Mouse (Mus musculus): ENCODE measurements around the gene BC107364.
"Not testable (repeated sequence)": the region's sequence is repeated elsewhere in the genome, so short reads cannot be mapped to it uniquely, and the experiment has no call there.

The BC107364 gene

DNA sequence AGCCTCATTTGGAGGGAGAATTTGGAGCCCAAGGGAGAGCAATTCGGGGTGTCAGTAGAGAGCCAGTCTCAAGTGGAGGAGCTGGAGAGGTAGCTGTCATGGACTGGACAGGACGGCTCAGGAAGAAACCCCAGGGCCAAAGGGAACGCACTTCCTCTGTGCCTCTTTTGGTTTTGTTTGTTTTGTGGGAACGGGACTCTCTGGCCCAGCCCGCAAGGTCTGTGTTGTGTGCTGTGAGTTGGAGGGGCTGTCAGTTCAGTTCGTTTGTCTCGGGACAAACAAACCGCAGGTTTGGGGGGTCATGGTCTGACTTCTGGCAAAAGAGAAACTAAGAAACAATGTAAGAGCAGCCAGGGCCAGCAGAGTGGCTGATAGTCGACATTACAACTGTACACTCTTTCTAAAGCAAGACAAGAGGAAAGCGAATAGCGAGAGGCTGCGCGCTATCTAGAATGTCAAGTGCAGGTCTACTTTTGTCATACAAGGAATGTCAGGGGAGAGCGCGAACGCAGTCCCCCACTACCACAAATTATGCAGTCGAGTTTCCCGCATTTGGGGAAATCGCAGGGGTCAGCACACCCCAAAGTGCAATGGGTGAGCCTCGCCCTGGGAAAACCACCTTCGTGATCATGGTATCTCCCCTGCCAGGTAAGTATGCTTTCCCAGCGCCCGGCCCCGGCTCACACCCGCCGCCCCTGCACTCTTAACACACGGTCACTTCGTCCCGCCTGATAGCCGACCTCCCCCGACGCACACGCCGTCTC is 34.1 kb upstream of the BC107364 start:
- not testable (repeated sequence) for DNase-seq (ENCODE audit: low spot score in 2 of 2)

DNA sequence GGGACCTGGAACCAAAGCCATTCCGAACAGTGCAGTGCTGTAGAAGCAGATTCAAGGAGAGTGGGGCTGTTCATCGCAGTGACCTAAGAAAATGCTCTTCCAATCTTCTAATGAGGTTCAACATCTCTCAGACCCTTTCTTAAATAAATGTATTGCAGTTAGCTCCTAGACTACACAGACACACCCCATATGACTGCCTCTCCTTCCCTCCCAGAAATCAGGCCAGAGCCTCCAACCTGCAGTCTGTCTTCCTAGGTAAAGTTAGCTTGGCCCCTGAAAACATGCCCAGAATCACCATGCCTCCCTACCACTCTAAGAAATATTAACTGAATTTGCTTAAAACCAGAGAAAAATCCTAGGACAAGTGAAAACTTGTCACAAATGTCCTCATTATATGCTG is 33.3 kb upstream of the BC107364 start:
- no peak for DNase-seq (ENCODE audit: low spot score in 2 of 2)

DNA sequence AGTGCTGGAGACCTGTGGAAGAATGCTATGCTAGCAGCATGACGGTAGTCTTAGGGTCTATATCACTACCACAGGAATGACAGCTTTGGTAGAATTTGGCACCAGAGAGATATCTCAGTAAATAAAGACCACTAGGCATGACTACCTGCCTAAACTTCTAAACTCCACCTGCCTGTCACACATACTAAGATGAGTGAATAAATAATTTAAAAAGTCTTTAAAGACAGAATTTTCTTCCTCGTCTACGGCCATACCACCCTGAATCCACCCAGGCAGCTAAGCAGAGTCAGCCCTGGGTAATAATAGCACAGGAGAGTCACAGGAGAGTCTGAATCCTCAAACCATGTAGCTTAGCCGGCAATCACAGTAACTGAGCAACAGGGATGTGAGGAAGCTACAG is 32.8 kb upstream of the BC107364 start:
- DNase-seq (ENCODE audit: low spot score in 2 of 2) = no peak

DNA sequence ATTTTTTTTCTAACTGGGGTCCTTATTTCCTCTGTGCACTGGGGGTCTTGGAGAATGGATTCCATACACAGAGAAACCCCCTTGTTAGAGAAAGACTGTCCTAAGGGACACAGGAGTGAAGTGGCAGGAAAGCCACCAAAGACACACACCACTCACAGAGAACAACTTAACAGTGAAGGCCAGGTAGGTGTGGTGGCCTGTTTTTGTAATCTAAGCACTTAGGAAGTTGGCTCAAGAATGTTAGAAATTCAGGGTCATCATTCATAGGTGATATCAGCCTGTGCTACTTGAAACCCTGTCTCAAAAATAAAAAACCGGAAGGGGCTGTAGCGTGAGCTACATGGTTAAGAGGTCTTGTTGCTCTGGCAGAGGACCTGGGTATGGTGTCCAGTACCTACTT is 31.8 kb upstream of the BC107364 start:
- no peak for DNase-seq (ENCODE audit: low spot score in 2 of 2)

DNA sequence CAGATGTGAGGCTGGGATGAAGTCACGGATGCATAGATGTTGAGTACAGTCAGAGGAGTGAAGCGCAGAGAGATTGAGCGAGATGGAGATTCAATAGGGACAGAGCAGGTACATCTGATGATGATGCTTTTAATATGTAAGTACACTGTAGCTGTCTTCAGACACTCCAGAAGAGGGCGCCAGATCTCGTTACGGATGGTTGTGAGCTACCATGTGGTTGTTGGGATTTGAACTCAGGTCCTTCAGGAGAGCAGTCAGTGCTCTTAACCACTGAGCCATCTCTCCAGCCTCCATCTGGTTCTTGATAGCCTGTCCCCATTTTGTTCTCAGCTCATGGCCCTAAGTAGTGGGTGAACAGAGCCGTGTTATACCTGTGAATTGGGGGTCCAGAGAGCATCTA is 30.9 kb upstream of the BC107364 start:
- DNase-seq (ENCODE audit: low spot score in 2 of 2) = not testable (repeated sequence)

DNA sequence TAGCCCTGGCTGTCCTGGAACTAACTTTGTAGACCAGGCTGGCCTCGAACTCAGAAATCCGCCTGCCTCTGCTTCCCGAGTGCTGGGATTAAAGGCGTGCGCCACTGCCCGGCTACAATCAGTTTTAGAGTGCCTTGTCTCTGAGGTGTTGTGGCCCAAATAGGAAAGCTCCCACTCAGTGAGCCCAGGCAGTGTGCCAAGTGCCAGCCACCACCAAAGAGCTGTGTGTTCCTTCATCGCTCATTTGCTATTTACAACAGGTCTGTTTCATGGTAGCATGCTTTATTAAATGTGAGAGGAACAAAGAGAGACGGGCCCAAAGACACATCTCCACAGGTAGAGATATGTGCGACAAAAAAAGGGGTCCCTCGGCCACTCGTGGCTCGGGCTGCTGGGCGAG is 30.3 kb upstream of the BC107364 start:
- no peak for DNase-seq (ENCODE audit: low spot score in 2 of 2)

DNA sequence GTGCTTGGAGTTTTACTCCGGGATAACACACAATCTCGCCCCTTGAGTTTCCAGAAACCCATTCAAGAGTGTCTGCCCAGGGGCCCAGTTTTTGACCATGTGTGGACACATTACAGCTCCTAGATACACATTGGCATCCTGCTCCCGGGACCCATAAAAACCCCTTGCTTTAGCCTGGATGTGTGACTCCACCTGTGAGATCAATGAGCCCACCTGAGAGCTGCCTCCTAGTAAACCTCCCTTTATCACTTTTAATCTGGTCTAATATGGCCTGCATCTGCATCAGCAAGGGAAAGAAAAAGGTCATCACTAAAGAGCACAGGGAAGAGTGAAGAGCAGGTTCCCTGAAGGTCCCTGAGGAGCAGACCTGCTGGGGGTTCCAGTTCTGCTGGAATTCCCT is 29.8 kb upstream of the BC107364 start:
- no peak for DNase-seq (ENCODE audit: low spot score in 2 of 2)

DNA sequence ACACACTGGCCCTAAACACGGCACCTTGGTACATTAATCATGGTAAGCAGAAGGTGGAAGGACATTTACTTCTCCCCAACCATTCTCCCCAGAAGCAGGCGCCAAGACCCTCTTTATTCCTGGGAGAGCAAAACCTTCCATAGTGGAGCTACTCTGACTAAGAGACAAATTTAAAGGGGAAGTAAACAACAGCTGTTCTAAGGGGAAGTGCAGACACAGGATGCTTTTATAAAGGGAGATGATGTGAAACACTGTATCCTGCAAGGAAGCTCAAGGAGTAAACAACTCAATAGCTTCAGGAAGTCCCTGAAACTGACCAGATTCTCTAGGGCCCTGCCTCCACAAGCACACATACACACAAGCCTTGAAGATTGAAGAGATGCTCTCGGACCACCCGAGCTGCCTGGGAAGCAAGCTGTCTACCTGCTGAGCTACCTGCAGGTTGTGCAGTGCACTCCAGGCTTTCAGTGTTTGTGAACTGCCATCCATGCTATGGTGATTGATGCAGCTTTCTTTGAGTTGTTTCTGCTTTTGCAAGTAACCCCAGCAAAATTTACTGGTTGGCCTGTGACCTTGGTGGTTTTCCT is 28.7 kb upstream of the BC107364 start:
- DNase-seq (ENCODE audit: low spot score in 2 of 2) = no peak

DNA sequence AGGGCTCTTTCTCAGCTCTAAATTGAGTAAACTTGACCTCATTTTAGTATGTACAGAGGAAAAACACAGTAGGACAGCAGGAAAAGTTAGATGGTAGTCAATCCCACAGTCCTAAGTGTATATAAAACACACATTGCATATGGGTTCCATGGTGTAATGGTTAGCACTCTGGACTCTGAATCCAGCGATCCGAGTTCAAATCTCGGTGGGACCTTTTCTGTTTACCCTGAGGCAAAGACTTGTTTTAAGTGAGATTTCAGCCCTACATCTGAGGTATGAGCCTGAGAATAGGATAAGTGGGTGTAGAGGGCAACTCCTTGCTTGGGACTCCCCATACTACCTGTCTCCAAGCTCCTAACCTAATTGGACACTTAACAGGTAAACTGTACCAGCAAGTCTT is 27.1 kb upstream of the BC107364 start:
- no peak for DNase-seq (ENCODE audit: low spot score in 2 of 2)

DNA sequence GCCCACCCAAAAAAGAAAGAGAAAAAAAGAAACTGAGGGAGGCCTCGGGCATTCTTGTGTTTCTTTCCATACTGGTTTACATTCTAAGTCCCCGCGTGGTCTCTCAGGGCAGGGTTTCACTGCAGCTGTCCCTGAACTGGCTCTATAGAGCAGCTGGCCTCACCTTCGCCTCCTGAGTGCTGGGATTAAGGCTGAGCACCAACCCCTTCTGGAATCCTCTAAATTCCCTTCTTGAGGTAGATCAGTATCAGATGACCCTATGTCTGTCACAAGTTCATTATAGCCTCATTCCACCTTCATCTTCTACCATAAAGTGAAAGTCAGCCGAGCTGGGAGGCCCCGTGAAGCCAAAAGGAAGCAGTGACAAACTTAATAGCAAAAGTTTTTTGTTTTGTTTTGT is 25.5 kb upstream of the BC107364 start:
- DNase-seq (ENCODE audit: low spot score in 2 of 2) = no peak

DNA sequence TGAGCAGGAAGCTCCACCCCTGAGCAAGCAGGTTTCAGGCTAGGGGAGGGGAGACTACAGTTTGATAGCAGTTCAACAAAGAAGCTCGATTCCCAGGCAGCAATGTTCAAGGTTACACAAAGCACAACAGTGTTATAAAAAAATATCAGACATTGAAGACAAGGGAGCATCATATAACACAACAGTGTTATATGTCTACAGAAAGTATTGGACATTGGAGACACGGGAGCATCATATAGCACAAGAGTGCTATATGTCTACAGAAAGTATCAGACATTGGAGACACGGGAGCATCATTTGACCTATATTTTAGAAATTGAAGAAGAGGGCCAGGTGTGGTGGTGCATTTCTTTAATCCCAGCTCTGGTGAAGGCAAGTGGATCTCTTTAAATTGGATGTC is 25.0 kb upstream of the BC107364 start:
- DNase-seq (ENCODE audit: low spot score in 2 of 2) = no peak

DNA sequence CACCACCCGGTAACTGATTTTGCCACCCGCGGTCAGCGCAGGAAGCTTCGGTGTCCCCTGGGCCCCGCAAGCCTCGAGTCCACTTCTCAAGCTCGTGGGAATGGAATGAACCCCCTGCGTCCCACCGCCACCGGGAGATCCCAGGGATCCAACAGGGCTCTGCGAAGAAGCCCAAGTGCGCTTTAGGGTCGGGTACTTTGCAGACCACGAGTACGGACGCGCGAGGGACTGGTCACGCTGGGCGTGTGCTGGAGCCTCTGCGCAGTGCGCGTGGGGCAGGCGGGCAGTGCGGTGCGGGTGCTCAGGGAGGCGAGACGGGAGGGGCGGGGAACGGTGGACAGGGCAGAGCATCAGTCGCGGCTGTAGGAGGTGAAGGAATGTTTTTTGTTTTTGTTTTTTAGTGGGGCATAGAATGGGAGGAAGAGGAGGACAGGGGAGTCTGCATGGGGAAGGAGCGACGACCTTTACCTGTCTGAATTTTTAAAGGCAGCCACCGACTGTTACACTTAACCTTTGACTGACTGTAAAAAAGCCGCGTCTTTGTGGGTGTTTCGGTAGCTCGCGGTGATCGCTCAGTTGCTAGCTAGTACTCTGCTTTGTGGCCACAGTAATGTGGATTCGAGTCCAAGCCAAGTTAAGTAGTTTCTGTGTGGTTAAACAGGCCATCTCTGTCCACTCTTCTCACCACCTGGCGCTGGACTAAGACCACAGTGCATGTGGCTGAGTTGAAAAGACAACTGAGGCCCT is 23.0 kb upstream of the BC107364 start:
- no peak for DNase-seq (ENCODE audit: low spot score in 2 of 2)

DNA sequence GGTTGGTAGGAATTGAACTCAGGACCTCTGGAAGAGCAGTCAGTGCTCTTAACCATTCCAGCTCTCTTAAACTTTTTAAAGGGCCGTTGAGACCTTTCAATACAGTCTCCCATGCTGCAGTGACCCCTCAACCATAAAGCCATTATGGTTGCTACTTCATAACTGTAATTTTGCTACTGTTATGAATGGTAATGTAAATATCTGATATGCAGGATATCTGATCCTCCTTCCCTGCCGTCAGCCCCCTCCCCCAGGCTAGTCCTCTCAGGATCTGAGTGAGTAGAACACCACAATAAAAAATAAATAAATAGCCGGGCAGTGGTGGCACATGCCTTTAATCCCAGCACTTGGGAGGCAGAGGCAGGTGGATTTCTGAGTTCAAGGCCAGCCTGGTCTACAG is 21.4 kb upstream of the BC107364 start:
- not testable (repeated sequence) for DNase-seq (ENCODE audit: low spot score in 2 of 2)

DNA sequence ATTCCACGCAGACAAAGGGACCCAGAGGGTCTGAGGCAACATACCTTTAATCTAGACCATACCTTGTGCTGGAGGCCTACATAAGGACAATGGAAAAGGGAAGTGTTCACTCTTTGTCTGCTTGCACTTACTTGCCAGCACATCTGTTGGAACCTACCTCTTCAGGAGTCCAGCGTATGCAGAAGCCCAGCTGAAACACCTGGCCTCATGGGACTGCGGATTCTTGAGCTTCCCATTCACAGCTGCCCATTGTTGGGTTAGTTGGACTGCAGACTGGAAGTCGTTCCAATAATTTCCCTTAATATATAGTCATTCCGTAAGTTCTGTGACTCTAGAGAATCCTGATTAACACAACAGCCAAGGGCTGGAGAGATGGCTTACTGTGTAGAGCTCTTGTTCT is 20.0 kb upstream of the BC107364 start:
- DNase-seq (ENCODE audit: low spot score in 2 of 2) = no peak

DNA sequence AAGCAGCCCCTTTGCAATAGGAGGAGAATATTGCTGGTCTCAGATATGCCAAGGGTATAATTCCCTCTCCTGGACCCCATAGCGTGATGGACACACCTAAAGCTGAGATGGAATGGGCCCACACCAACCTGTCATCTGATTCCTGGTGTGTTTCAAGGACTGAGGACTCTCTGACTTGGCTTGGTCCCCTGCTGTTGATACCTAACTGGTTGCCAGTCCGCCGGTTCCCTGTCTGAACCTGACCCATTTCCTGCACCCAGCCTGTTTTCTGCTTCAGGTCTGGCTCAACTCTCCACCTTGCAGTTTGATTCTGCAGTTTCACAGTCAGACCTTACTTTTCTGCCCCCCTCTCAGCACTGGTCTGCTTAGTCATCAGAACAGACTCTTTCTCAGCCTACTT is 17.5 kb upstream of the BC107364 start:
- DNase-seq (ENCODE audit: low spot score in 2 of 2) = no peak

DNA sequence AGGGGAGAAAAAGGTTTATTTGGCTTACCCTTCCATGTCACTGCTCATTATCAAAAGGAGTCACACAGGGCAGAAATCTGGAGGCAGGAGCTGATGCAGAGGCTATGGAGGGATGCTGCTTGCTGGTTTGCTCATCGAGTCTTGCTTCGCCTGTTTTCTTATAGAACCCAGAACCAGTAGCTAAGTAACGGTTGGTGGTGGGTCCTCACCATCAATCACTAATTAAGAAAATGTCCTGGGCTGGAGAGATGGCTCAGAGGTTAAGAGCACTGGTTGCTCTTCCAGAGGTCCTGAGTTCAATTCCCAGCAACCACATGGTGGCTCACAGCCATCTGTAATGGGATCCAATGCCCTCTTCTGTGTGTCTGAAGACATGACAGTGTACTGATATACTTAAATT is 16.2 kb upstream of the BC107364 start:
- DNase-seq (ENCODE audit: low spot score in 2 of 2) = not testable (repeated sequence)

DNA sequence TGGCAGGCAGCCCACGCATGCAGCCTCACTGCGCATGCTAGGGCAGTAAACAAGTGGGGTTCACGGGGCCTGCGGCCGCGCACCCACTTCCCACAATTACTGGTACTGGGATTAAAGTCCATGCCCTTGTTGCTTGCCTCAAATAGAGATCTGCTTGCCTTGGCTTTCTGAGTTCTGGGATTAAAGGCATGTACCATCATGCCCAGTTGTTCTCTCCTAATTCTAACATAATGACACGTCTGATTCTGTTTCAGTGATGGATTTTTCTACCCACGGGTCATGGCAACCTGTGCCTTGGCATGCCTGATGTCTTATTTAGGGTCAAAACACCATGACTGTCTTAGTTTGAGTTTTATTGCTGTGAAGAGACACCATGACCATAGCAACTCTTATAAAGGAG is 15.5 kb upstream of the BC107364 start:
- DNase-seq (ENCODE audit: low spot score in 2 of 2) = no peak

DNA sequence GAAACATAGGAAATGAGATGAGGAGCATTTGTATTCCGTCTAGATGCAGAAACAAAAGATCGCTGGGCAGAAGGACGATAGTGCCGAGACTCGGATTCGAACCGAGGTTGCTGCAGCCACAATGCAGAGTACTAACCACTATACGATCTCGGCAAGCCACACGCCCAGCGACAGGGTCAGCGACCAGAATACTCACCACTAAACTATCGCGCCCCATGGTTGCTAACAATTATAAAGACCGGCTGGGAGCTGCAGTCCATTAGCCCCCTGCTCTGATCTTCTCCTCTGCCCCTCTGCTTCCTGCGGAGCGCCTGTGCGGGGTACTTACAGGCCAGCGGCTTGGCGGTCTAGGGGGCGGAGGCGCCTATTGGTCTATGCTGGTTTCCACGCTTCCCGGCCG is 11.8 kb upstream of the BC107364 start:
- DNase-seq (ENCODE audit: low spot score in 2 of 2) = no peak

DNA sequence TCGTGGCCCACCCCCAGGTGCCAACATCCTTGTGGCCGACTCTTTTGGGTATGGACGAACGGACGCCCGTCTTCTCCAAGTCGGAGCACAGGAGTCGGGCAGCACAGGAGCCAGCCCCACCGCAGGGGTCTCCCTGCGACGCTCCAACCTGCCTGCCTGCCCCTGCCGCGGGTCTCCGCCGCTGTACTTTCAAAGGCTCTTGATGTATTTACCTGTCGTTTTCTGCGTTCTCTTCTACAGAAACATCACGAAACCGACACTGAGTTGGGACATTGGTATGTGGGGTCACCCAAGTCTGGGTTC is 8.4 kb upstream of the BC107364 start:
- DNase-seq (ENCODE audit: low spot score in 2 of 2) = not testable (repeated sequence)

DNA sequence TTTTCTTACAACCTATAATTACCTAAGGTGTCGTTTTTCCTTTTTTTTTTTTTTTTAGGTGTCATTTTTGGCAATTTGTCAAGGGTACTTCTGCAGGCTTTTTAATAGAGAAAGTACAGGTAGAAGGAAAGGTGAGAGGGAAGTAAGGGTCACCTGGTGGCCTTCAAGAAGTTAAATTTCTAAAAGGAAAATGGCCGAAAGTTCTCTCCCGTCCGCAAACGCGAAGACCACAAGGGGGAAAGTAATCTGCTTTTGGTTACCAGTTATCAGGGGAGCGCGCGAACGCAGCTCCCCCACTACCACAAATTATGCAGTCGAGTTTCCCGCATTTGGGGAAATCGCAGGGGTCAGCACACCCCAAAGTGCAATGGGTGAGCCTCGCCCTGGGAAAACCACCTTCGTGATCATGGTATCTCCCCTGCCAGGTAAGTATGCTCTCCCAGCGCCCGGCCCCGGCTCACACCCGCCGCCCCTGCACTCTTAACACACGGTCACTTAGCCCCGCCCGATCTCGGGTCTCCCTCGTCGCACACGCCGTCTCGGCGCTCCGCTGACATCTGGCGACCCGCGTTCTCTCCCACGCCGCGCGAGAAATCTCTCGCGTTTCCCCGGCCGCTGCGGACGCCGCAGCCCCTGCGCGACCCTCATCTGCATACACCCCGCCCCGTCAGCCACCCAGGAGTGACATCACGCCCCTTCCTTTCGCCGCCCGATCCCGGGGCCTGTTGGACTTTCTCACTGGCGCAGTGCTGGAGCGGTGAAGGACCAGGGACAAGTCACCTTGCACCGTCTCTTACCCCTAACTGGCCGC is 7.9 kb upstream of the BC107364 start:
- not testable (repeated sequence) for DNase-seq (ENCODE audit: low spot score in 2 of 2)

DNA sequence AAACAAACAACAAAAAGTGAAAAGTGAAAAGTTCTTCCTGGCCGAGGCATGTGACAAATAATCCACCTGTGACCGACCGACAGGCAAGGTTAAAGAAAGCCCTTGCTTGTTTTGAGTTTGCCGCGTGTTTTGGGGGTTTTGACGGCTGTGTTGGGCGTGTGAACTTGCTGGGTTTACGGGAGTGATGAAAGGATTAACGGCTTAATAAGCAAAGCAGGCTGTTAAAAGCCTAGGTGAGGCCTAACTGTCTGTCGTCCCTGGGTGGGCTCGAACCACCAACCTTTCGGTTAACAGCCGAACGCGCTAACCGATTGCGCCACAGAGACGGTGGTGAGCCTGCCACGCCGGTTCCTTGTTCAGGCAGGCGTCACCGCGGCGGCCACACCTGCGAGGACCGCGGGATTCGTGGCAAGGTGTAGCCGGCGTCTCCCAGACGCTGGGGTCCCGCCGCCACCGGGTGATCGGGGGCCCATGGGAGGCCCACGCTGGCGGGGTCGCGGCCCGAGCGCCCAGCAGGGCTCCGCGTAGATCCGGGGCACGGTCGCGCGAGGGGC is 6.9 kb upstream of the BC107364 start:
- not testable (repeated sequence) for DNase-seq (ENCODE audit: low spot score in 2 of 2)

DNA sequence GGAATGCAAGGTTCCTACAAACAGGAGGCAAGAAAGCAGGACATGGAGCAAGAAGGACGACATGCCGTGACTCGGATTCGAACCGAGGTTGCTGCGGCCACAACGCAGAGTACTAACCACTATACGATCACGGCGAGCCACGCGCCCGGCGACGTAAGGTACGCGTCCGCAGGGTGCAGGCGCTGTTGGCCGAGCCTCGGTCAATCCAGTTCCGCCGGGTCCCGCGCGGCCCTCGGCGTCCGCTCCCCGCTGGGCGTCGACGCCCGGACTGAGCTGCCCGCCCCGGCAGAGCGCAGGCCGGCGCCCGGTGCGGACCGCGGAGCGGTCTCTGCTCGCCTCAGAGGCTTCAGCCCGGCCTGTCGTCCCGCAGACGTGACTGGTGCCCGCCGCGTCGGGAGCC is 5.9 kb upstream of the BC107364 start:
- not testable (repeated sequence) for DNase-seq (ENCODE audit: low spot score in 2 of 2)

All from thymus, postnatal 10 days (tissue).